Mouse (Mus musculus): ENCODE results near the gene Hmcn1. TPM values are rescaled to one million over a fixed set of nuclear protein-coding genes. Genes with fewer than 3 reads are reported as not detected.

Hmcn1 gene
- polyA plus RNA-seq (2012; rRNA removed): 5.3 and 6.0 TPM in 2 replicates

GRCm38 (mm10) chr1:150993162-150994064 lies at the start of gene Hmcn1:
TSS of gene Hmcn1 (minus strand) at chr1:150993435.
- H3K27ac ChIP-seq (ENCODE audit: insufficient read depth, low read length): no peak within 1 kb of the TSS

GRCm38 (mm10) chr1:151040945-151041649 lies 47.9 kb upstream of the Hmcn1 start:
- no peak for TF ChIP-seq CTCF (IDR thresholded peaks at IDR 0.05; ENCODE audit: borderline replicate concordance, insufficient read depth, low read depth, low read length)
- no peak for TF ChIP-seq POLR2A (IDR thresholded peaks at IDR 0.05; ENCODE audit: borderline replicate concordance, insufficient read depth, low read length)
- no peak overlapping the region for H3K27ac ChIP-seq (ENCODE audit: insufficient read depth, low read length)
- 57% methylated on average over 18 of the region's 18 CpGs for WGBS
- H3K4me3 ChIP-seq (replicated peaks; ENCODE audit: insufficient read depth, low read depth, low read length): no peak overlapping the region
- no peaks in the 10 kb centered on the region for H3K4me1 ChIP-seq (ENCODE audit: control insufficient read depth, insufficient read depth, low read length)
- no peaks in the 10 kb centered on the region for H3K27me3 ChIP-seq (ENCODE audit: control insufficient read depth, insufficient read depth, low read length)
- DNase-seq: no peak

More at GRCm38 (mm10) chr1:150993162-150994064, at the start of gene Hmcn1:
- Histone ChIP-seq H3K4me1 (ENCODE audit: control insufficient read depth, insufficient read depth, low read length) (no peaks in the 10 kb centered on the region), H3K27me3 (ENCODE audit: control insufficient read depth, insufficient read depth, low read length) (no peaks in the 10 kb centered on the region; the same call in 1 of the 2 replicates), H3K4me3 (replicated peaks; ENCODE audit: insufficient read depth, low read depth, low read length) (no peak within 1 kb of the TSS)
- no peak for DNase-seq
- under 1% methylated on average over 38 of the region's 38 CpGs for WGBS
- TF ChIP-seq CTCF (IDR thresholded peaks at IDR 0.05; ENCODE audit: borderline replicate concordance, insufficient read depth, low read depth, low read length): no peak
- TF ChIP-seq POLR2A (IDR thresholded peaks at IDR 0.05; ENCODE audit: borderline replicate concordance, insufficient read depth, low read length): no peak

- WGBS: 76% methylated on average over 7 of the region's 7 CpGs
- no peak for TF ChIP-seq CTCF (IDR thresholded peaks at IDR 0.05; ENCODE audit: borderline replicate concordance, insufficient read depth, low read depth, low read length)
- TF ChIP-seq POLR2A (IDR thresholded peaks at IDR 0.05; ENCODE audit: borderline replicate concordance, insufficient read depth, low read length): no peak
- H3K27ac ChIP-seq (ENCODE audit: insufficient read depth, low read length): no peak overlapping the region
- no peak for DNase-seq
- no peaks in the 10 kb centered on the region for H3K27me3 ChIP-seq (ENCODE audit: control insufficient read depth, insufficient read depth, low read length)
- H3K4me3 ChIP-seq (replicated peaks; ENCODE audit: insufficient read depth, low read depth, low read length): no peak overlapping the region
- no peaks in the 10 kb centered on the region for H3K4me1 ChIP-seq (ENCODE audit: control insufficient read depth, insufficient read depth, low read length)
Observed at GRCm38 (mm10) chr1:151040290-151040689, 47.1 kb upstream of the Hmcn1 start.

GRCm38 (mm10) chr1:151039189-151039588 lies 46.0 kb upstream of the Hmcn1 start:
- whole genome bisulfite sequencing: 80% methylated on average over 4 of the region's 4 CpGs
- TF ChIP-seq CTCF (IDR thresholded peaks at IDR 0.05; ENCODE audit: borderline replicate concordance, insufficient read depth, low read depth, low read length) (no peak), POLR2A (IDR thresholded peaks at IDR 0.05; ENCODE audit: borderline replicate concordance, insufficient read depth, low read length) (no peak)

GRCm38 (mm10) chr1:151038566-151038965 lies 45.3 kb upstream of the Hmcn1 start:
- TF ChIP-seq POLR2A (IDR thresholded peaks at IDR 0.05; ENCODE audit: borderline replicate concordance, insufficient read depth, low read length) (no peak), CTCF (IDR thresholded peaks at IDR 0.05; ENCODE audit: borderline replicate concordance, insufficient read depth, low read depth, low read length) (no peak)
- H3K27ac ChIP-seq (ENCODE audit: insufficient read depth, low read length): no peak overlapping the region
- WGBS: 42% methylated on average over 8 of the region's 8 CpGs
- no peaks in the 10 kb centered on the region for H3K27me3 ChIP-seq (ENCODE audit: control insufficient read depth, insufficient read depth, low read length)
- H3K4me1 ChIP-seq (ENCODE audit: control insufficient read depth, insufficient read depth, low read length): no peaks in the 10 kb centered on the region
- H3K4me3 ChIP-seq (replicated peaks; ENCODE audit: insufficient read depth, low read depth, low read length): no peak overlapping the region
- no peak for DNase-seq

More at GRCm38 (mm10) chr1:151039189-151039588, 46.0 kb upstream of the Hmcn1 start:
- Histone ChIP-seq H3K4me1 (ENCODE audit: control insufficient read depth, insufficient read depth, low read length) (no peaks in the 10 kb centered on the region), H3K27me3 (ENCODE audit: control insufficient read depth, insufficient read depth, low read length) (no peaks in the 10 kb centered on the region), H3K4me3 (replicated peaks; ENCODE audit: insufficient read depth, low read depth, low read length) (no peak overlapping the region), H3K27ac (ENCODE audit: insufficient read depth, low read length) (no peak overlapping the region)
- no peak for DNase-seq

GRCm38 (mm10) chr1:151036405-151036985 lies 43.3 kb upstream of the Hmcn1 start:
- H3K27me3 ChIP-seq (ENCODE audit: control insufficient read depth, insufficient read depth, low read length): no peaks in the 10 kb centered on the region
- no peak for DNase-seq
- H3K27ac ChIP-seq (ENCODE audit: insufficient read depth, low read length): no peak overlapping the region
- no peak overlapping the region for H3K4me3 ChIP-seq (replicated peaks; ENCODE audit: insufficient read depth, low read depth, low read length)
- WGBS: 63% methylated on average over 15 of the region's 15 CpGs
- no peaks in the 10 kb centered on the region for H3K4me1 ChIP-seq (ENCODE audit: control insufficient read depth, insufficient read depth, low read length)
- no peak for TF ChIP-seq CTCF (IDR thresholded peaks at IDR 0.05; ENCODE audit: borderline replicate concordance, insufficient read depth, low read depth, low read length)
- TF ChIP-seq POLR2A (IDR thresholded peaks at IDR 0.05; ENCODE audit: borderline replicate concordance, insufficient read depth, low read length): no peak

GRCm38 (mm10) chr1:151035766-151036165 lies 42.5 kb upstream of the Hmcn1 start:
- no peaks in the 10 kb centered on the region for H3K4me1 ChIP-seq (ENCODE audit: control insufficient read depth, insufficient read depth, low read length)
- H3K27ac ChIP-seq (ENCODE audit: insufficient read depth, low read length): no peak overlapping the region
- 68% methylated on average over 3 of the region's 3 CpGs for WGBS
- DNase-seq: no peak
- no peaks in the 10 kb centered on the region for H3K27me3 ChIP-seq (ENCODE audit: control insufficient read depth, insufficient read depth, low read length)
- TF ChIP-seq POLR2A (IDR thresholded peaks at IDR 0.05; ENCODE audit: borderline replicate concordance, insufficient read depth, low read length) (no peak), CTCF (IDR thresholded peaks at IDR 0.05; ENCODE audit: borderline replicate concordance, insufficient read depth, low read depth, low read length) (no peak)
- no peak overlapping the region for H3K4me3 ChIP-seq (replicated peaks; ENCODE audit: insufficient read depth, low read depth, low read length)
